Mouse (Mus musculus): ENCODE measurements at regions not wholly inside any gene's neighbourhood (a gene's known extent, or its start where the extent isn't known, plus 50 kb on each side); places are given as distances from the start of the nearest gene placed in this dataset.
"Not testable (repeated sequence)": the region's sequence is repeated elsewhere in the genome, so short reads cannot be mapped to it uniquely, and the experiment has no call there.

DNA sequence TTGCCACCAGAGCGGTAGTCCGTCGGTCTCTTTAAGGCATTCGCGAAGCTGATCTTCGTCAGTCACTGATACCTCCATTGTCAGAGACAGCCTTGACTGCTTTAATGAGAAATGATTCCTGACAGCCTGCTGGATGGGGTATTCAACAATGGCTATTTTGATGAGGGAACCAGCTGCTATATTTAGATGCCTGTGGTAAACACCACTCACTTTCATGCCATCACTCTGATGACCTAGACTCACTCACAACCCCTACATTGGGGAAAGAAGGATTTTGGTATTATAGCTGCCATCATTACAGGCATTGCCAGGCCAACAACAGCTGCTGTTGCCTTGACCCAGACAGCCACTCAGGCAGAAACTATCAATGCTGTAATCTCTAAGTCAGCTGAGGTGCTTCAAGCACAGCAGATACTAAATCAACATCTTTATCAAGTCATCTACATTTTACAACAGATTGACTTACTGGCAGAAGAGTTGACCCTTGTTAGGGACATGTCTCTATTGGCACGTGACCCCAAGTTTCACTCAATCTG is 57.7 kb upstream of the Amn1 start:
- peak in 1 of 2 experiments; percentile 54 for DNase-seq (ENCODE audit: inconsistent age in 2 of 2, low spot score in 1 of 2)

DNA sequence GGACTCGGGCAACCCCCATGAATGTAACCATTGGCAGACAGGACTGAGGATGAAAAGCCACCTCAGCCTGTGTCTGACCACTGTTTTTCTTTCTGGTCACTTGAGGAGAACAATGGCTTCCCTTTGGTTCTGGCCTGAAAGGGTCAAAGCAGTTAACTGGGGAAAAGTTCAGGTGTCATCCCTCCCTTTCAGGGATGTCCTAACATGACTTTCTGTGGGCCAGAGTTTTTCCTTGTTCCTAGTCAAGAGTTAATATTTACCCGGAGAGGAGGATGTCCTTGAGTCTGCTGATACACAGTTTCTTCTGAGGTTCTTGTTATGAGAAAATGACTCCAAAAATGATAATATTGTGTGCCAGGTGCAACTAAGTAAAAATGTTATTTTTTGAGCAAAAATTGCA is 57.2 kb upstream of the Amn1 start:
- DNase-seq (ENCODE audit: inconsistent age in 2 of 2, low spot score in 1 of 2): not testable (repeated sequence)

DNA sequence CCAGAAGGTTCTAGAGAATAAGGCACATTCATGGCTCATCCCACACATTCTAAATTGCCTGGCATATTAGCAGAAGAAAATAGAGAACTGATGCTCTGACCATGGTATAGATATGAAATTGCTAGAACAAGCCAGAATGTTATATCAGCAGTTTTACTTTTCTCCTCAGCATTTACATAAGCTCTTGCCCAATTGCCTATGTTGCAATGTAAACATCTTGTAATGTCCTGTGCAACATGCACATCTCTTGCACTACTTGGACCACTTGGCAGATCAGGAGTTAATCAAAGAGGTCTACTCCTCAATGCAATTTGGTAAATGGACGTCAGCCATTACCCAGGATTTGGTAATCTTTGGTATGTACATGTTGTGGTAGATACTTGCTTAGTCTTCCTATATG is 55.6 kb upstream of the Amn1 start:
- DNase-seq (ENCODE audit: inconsistent age in 2 of 2, low spot score in 1 of 2): no peak

DNA sequence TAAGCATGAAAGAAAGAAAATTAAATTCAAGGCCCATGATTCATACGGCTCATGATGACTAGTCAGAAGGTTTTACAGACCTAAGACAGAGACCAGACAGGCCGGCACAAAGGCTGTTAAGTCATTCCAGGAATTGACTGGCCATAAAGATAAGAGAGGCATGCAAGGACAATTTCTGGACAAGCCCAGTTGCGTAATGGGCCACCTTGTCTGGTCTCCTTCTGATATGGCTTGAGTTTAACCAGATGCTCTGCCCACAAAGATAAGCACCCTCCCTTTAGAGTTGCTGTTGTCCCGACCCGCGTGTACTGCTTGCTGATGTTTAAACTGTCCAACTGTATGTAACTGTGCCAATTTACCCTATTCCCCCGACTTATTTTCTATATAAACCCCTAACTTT is 54.9 kb upstream of the Amn1 start:
- no peak for DNase-seq (ENCODE audit: inconsistent age in 2 of 2, low spot score in 1 of 2)

DNA sequence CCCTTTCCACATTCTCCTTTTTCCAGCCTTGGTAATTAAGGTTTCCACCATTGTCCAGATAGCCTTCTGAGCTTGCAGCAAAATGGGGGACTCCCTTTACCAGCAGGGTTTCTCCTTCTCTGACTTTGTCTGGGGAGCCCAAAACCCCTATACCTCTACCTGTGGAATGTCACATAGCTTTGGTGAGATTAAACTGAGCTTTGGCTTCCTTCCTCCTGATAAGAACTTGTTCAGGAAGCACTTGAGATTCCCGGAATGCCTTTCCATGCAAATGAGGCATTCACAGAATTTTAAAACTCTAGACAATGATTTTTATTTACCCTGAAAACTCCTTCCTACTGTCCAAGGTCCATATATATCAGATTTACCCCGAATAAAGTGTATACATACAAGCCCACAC is 49.8 kb upstream of the Amn1 start:
- no peak for DNase-seq (ENCODE audit: inconsistent age in 2 of 2, low spot score in 1 of 2)
